Mouse (Mus musculus): ENCODE measurements around the gene Gap43. TPM values are rescaled to one million over a fixed set of nuclear protein-coding genes. Genes with fewer than 3 reads are reported as not detected.
A peak's percentile ranks its signal among the peaks of the same experiment; 100 is the strongest.
"Not testable (repeated sequence)": the region's sequence is repeated elsewhere in the genome, so short reads cannot be mapped to it uniquely, and the experiment has no call there.

Gap43 gene
- 100 to 1,000 TPM; 176 to 210 (median 200) TPM for total RNA-seq (2022)

DNA sequence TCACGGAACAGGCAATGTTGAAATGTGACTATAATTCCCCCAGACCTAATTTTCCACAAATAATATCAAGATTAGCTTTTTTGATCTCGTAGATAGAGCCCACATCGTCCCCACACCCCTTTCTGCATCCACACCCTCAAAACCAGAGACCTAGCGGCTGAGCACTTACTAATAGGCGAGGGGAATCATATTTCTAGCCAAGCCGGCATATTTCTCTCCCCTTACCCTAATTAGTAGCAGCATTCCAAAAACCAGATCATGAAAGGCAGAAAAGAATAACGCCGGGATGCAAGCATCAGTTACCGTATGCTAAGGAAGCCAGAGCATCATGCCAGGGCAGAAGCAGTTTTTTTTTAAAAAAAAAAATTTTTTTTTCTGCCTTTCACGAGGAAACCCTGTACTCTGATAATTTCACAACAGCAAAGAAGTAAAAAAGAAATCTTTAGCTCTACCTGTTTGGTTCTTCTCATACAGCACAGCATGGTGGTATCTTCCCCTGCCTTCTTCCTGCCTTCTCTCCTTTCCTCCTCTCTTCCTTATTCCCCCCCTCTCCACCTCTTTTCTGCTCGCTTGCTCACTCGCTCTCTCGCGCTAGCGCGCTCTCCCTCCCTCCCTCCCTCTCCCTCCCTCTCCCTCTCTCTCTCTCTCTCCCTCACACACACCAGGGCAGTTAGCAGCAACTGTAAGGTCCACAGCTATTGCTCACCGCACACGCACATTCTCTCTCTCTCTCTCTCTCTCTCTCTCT is at the start of gene Gap43:
Gap43 (minus strand) TSS at position 631 of the 748 bp plus-strand sequence.
- no peak for DNase-seq (ENCODE audit: low spot score in 2 of 2)

DNA sequence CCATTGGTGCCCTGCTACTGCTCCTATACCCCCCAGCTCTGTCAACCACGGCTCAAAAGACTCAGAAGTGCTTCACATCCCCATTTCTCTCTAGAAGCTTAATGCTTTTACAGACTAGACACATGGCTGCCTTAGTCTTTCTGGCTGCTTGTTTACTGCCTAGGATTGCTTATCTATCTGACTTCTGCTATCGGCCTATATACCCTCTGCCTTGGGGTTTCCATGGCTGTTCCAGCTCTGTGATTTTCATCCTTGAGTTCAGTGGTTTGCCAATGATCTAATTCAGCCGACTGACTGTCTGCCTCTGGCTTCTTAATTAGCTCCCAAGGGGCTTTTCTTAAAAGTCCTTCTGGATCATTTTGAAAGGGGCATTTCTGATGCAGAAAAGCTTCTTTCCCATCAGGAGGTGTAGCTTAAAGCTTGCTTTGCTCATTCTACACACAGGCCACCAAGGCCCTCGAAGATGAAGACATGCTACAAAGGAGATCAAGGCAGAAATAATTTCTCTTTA is 40.9 kb upstream of the Gap43 start:
- DNase-seq (ENCODE audit: low spot score in 2 of 2), result no peak

DNA sequence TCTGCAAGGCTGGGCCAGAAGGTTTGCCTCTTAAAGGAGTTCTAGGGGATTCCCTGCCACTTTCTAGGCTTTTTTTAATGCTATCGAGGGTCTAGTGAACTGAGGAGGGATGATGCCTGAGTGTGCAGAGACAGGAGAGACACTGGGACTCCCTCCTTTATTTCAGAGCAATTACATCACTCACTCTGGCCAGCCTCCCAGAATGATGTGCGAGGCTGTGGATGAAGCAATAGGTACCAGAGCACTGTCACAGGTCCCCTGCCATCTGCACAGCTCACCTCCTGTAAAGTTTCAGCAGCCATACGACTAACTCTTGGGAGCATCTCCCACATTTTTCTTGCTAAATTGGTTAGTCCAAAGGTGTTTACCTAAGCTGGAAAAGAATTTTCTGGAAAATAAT is 40.2 kb upstream of the Gap43 start:
- DNase-seq (ENCODE audit: low spot score in 2 of 2), result no peak

DNA sequence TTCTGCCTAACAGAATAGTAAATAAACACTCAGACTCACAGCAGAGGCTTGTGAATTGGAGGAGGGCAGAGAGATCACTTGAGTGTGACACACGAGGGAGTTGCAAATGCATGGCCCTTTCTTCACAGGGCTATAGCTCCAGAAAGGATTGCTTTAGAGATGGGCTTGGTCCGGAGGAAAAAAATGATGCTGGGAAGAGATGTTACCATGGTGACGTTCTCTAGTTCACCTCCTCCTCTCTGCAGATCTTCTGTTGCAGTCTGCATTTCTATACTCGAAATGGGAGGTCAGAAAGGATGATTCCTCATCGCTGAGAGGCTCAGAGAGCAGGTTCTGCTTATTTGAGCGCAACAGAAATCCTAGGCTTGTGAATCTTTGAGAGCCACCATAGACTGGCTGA is 29.7 kb upstream of the Gap43 start:
- DNase-seq (ENCODE audit: low spot score in 2 of 2), result peak in 1 of 2 experiments; percentile 25

DNA sequence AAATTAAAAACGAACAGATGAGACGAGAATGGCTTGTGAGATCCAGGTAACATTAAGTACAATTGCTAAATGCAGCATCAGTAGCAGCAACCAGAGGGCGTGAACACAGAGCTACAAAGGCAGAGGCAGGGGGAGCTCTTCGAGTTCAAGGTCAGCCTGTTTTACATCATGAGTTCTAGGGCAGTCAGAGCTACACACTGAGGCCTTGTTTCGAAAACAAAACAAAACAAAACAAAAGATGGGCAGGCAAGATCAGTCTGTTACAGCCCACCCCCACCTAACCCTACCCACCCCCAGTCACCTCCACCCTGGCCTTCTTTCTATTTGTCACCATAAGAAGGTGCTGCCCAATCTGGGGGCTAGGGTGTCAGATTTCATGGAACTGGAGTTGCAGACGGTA is 28.9 kb upstream of the Gap43 start:
- DNase-seq (ENCODE audit: low spot score in 2 of 2), result no peak

DNA sequence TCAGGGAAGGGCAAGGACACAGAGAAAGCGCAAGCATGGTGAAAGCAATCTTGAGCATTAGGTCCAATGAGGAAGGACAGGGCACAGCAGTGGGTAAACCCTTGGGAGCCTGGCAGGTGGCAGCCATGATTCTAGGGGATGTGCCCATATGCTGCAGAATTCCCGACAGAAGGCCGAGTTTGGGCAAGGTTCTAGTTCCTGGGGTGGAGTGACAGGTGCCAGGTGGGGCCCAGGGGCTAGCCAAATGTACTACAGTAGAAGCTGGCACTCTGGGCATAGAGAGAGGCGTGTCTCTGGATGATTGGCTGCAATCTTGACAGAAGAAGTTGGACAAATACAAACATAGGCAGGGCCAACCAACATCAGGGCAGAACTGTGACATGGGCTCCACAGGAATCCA is 19.6 kb upstream of the Gap43 start:
- DNase-seq (ENCODE audit: low spot score in 2 of 2), result no peak

DNA sequence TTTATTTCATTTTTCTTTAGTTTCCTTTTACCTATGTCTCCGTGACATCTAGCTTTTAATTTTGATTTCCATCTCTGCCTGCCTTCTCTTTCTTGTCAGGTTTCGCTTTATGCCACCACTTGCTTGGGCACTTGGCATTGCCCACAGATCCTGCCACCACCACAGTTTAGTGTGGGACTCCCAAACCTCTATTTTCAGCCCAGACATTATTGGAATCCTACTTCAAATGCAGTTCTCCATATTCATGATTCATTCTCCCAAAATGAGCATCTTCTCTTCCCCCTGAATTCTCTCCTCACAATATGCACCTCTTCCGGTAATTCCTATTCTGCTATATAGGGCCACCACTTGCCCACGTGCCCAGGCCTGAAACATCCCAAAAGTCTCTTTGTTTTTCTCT is 17.6 kb upstream of the Gap43 start:
- no peak for DNase-seq (ENCODE audit: low spot score in 2 of 2)

DNA sequence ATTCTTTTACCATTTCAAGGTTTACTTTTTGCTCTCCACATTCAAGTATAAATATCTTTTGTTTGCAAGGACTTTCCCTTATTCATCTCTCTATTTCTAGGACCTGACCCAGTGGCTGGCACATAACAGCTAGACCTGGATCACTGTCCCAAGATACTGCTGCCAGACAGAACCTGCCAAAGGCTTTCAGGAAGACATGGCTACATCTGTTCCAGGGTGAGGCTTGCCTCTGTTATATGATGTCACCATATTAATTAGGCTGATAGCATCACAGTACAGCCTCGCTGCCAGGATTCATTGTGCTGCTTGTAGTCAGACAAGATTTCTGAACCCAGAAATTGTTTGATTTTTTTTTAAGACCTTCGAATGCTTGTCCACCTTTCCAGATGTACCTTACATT is 9.6 kb upstream of the Gap43 start:
- no peak for DNase-seq (ENCODE audit: low spot score in 2 of 2)

DNA sequence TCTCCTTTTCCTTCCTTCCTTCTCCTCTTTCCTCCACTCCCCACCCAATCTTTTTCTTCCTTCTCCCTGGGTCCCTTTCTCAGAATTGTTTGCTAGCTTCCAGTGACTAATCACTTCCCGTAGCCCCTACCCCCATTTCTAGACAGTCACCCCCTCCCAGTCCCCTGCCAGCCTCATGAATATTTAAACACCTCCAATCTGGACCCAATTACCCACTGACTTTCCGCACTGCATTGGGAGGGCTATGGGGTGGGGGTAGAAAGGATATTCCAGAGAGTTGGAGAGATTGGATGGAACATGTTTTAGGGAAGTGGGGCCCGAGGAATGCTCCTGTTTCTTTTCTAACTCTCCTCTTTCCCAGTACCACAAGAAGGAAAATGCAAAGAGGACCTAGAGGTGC is 414 bp upstream of the Gap43 start:
- DNase-seq (ENCODE audit: low spot score in 2 of 2), result not testable (repeated sequence)

DNA sequence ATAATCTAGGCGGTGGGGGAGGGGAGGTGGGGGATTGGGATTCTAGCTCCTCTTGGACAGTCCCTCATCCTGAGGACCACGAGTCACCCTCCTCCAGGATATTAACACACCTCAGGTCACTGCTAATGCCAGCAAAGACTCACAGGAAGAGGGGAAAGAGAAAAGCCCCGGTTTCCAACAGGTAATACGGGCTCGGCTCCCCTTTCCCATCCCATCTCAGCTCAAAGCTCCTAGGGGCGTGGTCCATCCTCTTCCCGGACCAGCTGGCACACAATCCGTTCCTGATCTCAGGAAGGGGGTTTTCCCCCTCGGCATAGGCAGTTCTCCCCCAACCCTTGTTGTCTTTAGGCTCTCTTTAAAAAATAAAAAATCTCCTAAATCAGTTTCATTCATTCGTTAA is 939 bp downstream of the Gap43 start:
- DNase-seq (ENCODE audit: low spot score in 2 of 2), result no peak

DNA sequence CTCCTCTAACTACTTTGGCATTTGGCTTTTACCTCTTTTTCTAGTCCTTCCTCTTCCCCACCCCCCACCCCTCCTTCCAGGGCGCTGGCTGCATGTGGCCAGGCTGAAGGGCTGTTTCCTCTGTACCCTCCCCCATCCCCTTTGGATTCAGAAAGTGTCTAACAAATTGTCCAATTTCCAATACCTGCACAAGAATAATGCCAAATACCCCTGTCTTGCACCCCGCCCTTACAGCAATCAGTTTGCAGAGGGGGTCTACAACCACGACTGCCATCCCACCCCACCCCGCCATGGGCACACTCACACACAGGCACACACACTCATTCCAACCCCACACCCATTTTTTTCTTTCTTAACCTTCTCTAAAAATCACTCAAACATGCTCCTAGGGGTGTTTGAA is 1.5 kb downstream of the Gap43 start:
- DNase-seq (ENCODE audit: low spot score in 2 of 2), result no peak

DNA sequence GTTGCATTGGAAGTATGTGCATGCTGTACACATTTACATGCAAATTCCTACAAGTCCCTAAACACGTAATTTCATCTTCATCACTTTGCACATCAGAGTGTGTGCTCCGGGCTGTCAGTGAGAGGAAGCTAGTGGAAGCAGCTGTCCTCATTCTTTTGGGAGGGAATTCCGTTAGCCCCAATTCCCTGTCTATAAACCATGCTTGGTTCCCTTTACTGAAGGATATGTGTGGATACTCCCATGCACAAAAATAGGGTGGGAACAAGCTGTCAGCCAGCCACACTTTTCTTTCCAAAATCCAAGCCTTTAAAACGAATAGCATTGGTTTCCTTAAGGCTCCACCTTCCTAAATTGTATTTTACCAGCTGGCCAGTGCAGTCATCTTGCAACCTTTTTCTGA is 2.1 kb downstream of the Gap43 start:
- DNase-seq (ENCODE audit: low spot score in 2 of 2), result no peak

DNA sequence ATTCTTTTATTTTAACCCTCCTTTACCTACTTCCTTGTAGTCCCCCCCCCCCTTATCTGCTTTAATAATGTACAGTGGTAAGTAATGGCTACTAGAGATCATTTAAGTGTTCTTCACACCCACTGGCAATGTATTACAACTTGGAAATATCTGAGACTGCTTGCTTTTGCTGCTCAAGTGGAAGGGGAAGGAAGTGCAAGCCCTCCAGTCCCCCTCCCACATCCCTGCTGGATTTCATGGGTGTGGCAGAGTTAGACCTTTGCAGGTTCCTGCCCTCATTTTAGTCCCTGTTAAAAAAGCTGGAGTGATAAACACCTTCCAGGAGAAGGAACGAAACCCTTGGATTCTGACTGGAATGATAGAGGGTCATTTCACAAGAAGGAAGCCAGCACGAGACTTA is 2.8 kb downstream of the Gap43 start:
- no peak for DNase-seq (ENCODE audit: low spot score in 2 of 2)

DNA sequence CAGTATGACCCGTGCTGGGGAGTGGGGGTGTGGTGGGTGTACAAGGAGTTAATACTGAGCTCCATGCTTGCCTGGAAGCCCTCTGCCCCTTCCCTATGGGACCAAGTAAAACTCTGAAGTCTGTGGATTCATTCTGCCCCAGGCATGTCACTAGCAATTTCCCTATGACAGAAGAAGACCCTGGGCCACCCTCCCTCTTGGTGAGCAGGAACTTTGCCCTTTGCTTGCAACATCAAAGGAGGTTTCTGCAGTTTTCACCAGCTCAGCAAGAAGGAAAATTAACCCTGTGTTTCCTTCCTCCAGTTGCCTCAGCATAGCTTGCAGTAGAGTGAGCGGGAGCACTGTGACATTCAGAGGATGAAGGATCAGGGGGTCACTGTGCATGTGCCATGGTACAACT is 3.8 kb downstream of the Gap43 start:
- no peak for DNase-seq (ENCODE audit: low spot score in 2 of 2)

DNA sequence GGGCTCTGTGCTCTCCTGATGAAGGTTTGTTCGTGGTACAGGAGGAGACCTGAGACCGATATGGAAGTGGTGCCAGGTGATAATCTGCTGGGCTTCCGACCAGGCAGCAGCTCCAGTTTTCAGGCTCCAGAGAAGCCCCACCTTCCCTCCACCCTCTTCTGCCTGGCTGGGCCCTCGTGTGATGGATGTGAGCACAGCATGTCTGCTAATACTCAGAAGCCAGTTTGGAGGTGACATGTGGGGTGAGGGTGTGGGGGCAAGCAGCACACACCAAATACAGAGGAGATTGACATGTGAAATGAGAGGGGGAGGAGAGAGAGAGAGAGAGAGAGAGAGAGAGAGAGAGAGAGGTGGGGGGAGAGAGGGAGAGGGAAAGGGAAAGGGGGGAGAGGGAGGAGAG is 8.1 kb downstream of the Gap43 start:
- no peak for DNase-seq (ENCODE audit: low spot score in 2 of 2)

DNA sequence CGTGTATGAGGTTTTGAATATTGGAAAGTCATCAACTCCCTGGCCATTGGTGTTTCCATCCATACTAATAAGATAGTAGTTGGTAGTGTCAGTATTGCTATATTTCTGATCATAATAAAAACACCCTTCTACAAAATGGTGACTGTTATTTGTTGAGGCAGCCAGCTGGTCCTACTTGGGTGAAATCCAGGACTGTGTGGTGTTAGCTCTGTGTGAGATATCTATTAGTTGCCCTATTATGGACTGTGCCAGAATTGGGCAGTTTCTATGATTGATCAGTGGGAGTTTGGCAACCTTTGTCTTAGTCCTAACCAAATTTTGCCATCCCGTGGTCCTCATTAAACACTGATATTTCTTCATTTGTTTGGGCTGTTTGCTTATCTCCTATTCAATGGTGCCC is 14.3 kb downstream of the Gap43 start:
- no peak for DNase-seq (ENCODE audit: low spot score in 2 of 2)

DNA sequence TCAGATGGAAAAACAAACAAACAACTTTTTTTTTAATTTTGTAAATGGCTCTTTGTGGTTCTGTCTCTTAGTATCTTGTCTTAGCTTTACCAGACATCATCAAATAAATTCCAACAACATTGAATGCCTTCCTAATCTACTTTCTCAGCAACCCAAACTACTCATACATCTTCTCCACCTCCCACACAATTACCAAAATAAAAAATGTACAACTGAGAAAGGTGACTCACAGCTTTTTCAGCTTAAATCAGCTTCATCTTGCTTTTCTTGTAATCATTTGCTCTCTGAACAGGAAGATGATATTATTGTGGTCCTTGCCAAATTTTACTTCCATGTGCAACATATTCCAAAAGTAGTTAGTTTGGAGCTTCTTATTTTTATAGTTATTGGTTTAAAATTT is 14.9 kb downstream of the Gap43 start:
- DNase-seq (ENCODE audit: low spot score in 2 of 2), result no peak

DNA sequence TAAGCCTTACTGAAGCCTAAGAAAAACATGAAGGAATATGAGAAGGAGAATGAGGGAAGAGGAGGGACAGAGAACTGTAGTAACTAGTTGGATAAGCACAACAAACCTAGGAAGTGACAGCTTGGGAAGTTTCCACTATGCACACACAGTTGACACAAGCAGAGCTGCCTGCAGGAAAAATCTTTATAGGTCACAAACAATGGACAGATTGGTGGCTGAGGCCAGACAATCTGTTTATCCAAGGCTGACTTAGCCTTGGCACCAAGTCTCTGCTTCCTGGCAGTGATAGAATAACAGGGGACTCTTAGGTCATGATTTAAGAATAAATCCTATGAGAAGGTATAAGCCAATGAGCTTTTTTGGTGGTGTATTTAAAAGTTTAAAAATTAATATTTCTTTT is 20.6 kb downstream of the Gap43 start:
- DNase-seq (ENCODE audit: low spot score in 2 of 2), result no peak

DNA sequence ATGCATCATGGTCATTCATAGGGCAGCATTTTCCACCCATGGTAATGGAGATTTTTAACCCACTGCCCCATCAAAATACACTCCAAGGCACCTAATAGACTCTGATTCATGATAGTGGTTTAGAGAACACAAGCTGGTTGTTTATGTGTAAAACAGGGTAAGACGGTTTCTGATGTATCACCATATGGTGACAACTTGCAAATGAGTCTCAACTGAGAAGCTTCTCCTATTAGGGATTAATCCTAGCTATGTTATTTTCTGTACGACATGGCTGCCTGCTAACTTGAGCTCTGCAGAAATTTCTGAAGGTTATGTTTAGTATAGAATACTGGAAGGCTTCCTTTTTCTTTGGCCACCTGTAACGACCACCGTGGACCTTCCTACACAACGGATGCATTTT is 21.1 kb downstream of the Gap43 start:
- no peak for DNase-seq (ENCODE audit: low spot score in 2 of 2)

DNA sequence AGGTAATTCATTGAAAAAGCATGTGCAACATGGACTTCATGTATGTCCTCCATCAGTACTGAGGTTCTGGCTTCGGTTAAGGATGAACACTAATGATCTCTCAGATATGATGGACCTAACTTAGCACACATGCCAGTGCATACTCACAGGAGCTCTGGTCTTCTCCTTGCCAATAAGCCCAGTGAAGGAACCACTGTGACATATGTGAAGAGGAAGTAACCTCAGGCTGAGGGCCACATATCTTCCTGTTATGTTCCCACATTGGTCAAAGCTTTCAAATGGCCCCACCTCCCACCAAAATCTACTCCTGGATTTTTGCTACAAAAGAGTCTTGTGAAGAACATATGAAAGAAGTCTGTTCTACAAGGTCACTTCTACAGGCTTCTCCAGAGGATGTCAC is 28.3 kb downstream of the Gap43 start:
- no peak for DNase-seq (ENCODE audit: low spot score in 2 of 2)

DNA sequence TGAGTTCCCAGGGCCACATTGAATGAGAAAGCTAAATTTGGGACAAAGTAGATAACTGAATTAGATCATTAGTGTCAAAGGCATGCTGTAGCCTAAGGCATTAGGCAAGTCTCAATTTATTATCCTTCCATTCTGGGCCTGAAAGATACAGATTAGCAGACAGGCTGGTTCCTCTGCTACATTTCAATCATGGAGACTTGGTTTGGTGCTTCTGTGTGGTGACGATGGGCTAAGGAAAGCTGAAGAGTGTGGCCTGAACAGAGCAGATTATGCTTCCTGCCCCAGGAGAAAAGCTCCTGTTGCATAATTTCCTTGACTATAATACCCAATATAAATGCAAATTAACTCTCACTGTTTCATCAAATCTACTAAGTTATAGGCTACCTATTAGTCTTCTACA is 31.7 kb downstream of the Gap43 start:
- DNase-seq (ENCODE audit: low spot score in 2 of 2), result no peak

DNA sequence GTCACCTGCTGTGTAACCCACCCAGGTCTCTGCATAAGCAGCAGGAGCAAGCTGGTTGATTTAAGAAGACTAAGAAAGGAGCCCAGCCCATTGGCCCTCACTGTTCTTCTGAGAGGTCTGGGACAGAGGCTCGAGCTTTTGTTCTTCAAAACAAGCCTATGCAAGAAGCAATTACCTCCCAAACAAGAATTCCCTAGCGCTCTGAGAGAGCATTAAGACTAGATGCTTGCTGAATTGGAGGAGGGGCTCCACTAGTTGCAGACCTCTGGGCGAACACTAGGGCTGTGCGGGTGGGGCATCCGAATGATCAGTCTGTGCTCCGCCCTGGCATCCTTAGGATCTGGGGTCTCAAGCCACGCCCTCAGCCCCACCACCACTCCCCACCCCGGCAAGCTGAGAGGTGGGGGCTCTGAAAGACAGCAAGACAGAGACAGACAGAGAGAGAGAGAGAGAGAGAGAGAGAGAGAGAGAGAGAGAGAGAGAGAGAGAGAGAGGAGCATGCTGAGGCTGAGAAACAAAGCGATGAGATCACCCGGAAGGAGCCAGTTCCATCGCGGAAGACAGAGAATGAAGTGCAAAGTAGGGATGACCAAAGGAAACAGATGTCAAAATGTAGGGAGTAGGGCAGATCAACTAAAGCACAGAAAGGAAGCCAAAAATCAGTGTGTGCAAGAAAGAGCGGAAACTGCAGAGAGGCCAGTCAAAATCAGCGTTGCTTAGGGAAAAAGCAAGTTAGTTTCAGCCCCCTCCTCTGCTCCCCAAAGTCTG is 34.3 kb downstream of the Gap43 start:
- DNase-seq (ENCODE audit: low spot score in 2 of 2), result no peak

DNA sequence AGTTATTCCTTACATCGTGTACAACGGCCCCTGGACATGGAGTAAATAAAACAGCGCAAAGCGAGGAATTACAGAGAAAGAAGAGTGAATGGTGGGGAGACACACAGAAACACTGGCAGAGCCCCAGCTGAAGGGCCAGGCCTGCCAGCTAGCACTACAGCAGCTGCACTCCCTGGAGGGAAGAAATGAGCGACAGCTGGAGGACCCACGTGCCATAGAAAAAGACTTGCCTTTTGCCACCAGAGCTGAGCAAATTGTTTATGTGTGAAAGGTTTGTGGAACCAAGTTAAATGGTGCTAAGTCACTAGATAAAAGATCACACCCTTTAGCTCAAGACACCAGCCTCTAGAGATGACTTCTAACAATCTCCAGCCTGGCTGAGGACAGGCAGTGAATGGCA is 37.0 kb downstream of the Gap43 start:
- DNase-seq (ENCODE audit: low spot score in 2 of 2), result no peak

Measured in layer of hippocampus, adult 8-10 months (tissue).